In genomic region chr9:90195000-90195399, GRCm38 (mm10) we compare ENCODE assay signal across 27 mouse cellular contexts. TPM values are rescaled to one million over a fixed set of nuclear protein-coding genes. Genes with fewer than 3 reads are reported as not detected.
DNase-seq lines count a peak whose midpoint lies in the region; ATAC-seq and TF ChIP-seq lines count a peak whose summit lies in the region.
"Had no signal": no experiment of that assay in that cellular context is flagged by ENCODE, and none has a peak within 500 bp of the region (broad histone marks: within the 10 kb centered on the region; RNA-seq: fewer than 3 reads in every experiment).

No protein-coding gene starts in this region.

- no peak for ATAC-seq in heart, postnatal 0 days (ENCODE audit: insufficient read depth, low read depth)
- no peak for ATAC-seq in liver, postnatal 0 days
- ATAC-seq: hindbrain, embryonic 16.5 days; intestine, embryonic 16.5 days; Patski had no signal

- TF ChIP-seq POLR2A in ES-Bruce4 (IDR thresholded peaks at IDR 0.05; ENCODE audit: insufficient read depth, low read length) = no peak

- no peak for TF ChIP-seq EP300 in heart, postnatal 0 days (IDR thresholded peaks at IDR 0.05; ENCODE audit: low read depth)
- TF ChIP-seq EP300 in liver, postnatal 0 days (IDR thresholded peaks at IDR 0.05; ENCODE audit: low read depth) = no peak
- TF ChIP-seq EP300 in ES-Bruce4 (IDR thresholded peaks at IDR 0.05; ENCODE audit: insufficient read depth, low read depth, low read length) = no peak

- no peak overlapping the region for H3K4me2 ChIP-seq in heart, postnatal 0 days (ENCODE audit: low read depth, low read length)
- H3K4me2 ChIP-seq in liver, postnatal 0 days (ENCODE audit: low read depth, low read length) = no peak overlapping the region
- H3K4me2 ChIP-seq: forebrain, embryonic 12.5 days; heart, embryonic 12.5 days; kidney, embryonic 15.5 days; limb, embryonic 12.5 days; liver, embryonic 15.5 days; midbrain, embryonic 12.5 days; neural tube, embryonic 13.5 days had no signal

- H3K9me3 ChIP-seq in heart, postnatal 0 days (replicated peaks; ENCODE audit: control insufficient read depth, low read length) = no peaks in the 10 kb centered on the region
- no peaks in the 10 kb centered on the region for H3K9me3 ChIP-seq in liver, postnatal 0 days (ENCODE audit: low read length)
- no peaks in the 10 kb centered on the region for H3K9me3 ChIP-seq in ES-Bruce4 (replicated peaks; ENCODE audit: control insufficient read depth, insufficient read depth, low read length, poor library complexity, severe bottlenecking)
- H3K9me3 ChIP-seq: forebrain, embryonic 12.5 days; heart, embryonic 12.5 days; kidney, embryonic 15.5 days; limb, embryonic 12.5 days; liver, embryonic 15.5 days; midbrain, embryonic 12.5 days; neural tube, embryonic 13.5 days had no signal

- H3K9ac ChIP-seq in heart, postnatal 0 days (replicated peaks; ENCODE audit: low read depth, low read length) = no peak overlapping the region
- no peak overlapping the region for H3K9ac ChIP-seq in liver, postnatal 0 days (replicated peaks)
- H3K9ac ChIP-seq in ES-Bruce4 (ENCODE audit: low read depth, poor library complexity, severe bottlenecking) = no peak overlapping the region
- H3K9ac ChIP-seq: forebrain, embryonic 12.5 days; heart, embryonic 12.5 days; kidney, embryonic 15.5 days; limb, embryonic 12.5 days; liver, embryonic 15.5 days; midbrain, embryonic 12.5 days; neural tube, embryonic 13.5 days had no signal

- peaks cover 46% of the 10 kb centered on the region for H3K36me3 ChIP-seq in heart, postnatal 0 days (replicated peaks; ENCODE audit: control insufficient read depth, insufficient read depth, low read length)
- no peaks in the 10 kb centered on the region for H3K36me3 ChIP-seq in liver, postnatal 0 days (replicated peaks; ENCODE audit: insufficient read depth, low read length)
- peaks cover 5% of the 10 kb centered on the region for H3K36me3 ChIP-seq in C2C12 (ENCODE audit: control insufficient read depth, insufficient read depth)
- no peaks in the 10 kb centered on the region for H3K36me3 ChIP-seq in ES-Bruce4 (ENCODE audit: control insufficient read depth, insufficient read depth, low read length, poor library complexity, severe bottlenecking)
- H3K36me3 ChIP-seq: liver, embryonic 15.5 days had no signal

- TF ChIP-seq CTCF in heart, postnatal 0 days (IDR thresholded peaks at IDR 0.05; ENCODE audit: low read depth) = peak; percentile 21; the same call in 1 of the 2 replicates
- peak; percentile 35 for TF ChIP-seq CTCF in liver, postnatal 0 days (IDR thresholded peaks at IDR 0.05; ENCODE audit: low read depth)
- TF ChIP-seq CTCF in C2C12 (IDR thresholded peaks at IDR 0.05; ENCODE audit: control insufficient read depth, insufficient read depth, insufficient read length) = peak; percentile 16
- TF ChIP-seq CTCF in ES-Bruce4 (IDR thresholded peaks at IDR 0.05; ENCODE audit: low read depth, low read length) = peak; percentile 22

- peaks cover 31% of the 10 kb centered on the region for H3K4me1 ChIP-seq in heart, postnatal 0 days (ENCODE audit: control insufficient read depth, insufficient read depth)
- H3K4me1 ChIP-seq in liver, postnatal 0 days (ENCODE audit: insufficient read depth) = peaks cover 5% of the 10 kb centered on the region
- no peaks in the 10 kb centered on the region for H3K4me1 ChIP-seq in ES-Bruce4 (ENCODE audit: control insufficient read depth, insufficient read depth, low read length)
- H3K4me1 ChIP-seq: forebrain, embryonic 12.5 days; limb, embryonic 12.5 days; midbrain, embryonic 12.5 days; neural tube, embryonic 13.5 days had no signal

- no peak overlapping the region for H3ac ChIP-seq in C2C12 (ENCODE audit: control insufficient read depth, insufficient read length, low read depth)

- no peak overlapping the region for H3K27ac ChIP-seq in heart, postnatal 0 days (ENCODE audit: low read depth)
- no peak overlapping the region for H3K27ac ChIP-seq in liver, postnatal 0 days (ENCODE audit: low read depth)
- no peak overlapping the region for H3K27ac ChIP-seq in ES-Bruce4 (ENCODE audit: insufficient read depth, low read length)
- H3K27ac ChIP-seq: forebrain, embryonic 12.5 days; kidney, embryonic 15.5 days; limb, embryonic 12.5 days; liver, embryonic 15.5 days; midbrain, embryonic 12.5 days; neural tube, embryonic 13.5 days had no signal

- no peak overlapping the region for H3K4me3 ChIP-seq in heart, postnatal 0 days (ENCODE audit: low read depth, low read length)
- H3K4me3 ChIP-seq in liver, postnatal 0 days (ENCODE audit: low read depth, low read length) = no peak overlapping the region
- H3K4me3 ChIP-seq in C2C12 (ENCODE audit: insufficient read depth, poor library complexity, severe bottlenecking) = no peak overlapping the region
- no peak overlapping the region for H3K4me3 ChIP-seq in ES-Bruce4 (ENCODE audit: low read depth, low read length)
- H3K4me3 ChIP-seq: forebrain, embryonic 12.5 days; heart, embryonic 12.5 days; kidney, embryonic 15.5 days; limb, embryonic 12.5 days; liver, embryonic 15.5 days; midbrain, embryonic 12.5 days; neural tube, embryonic 13.5 days had no signal

- no peak for DNase-seq in heart, postnatal 0 days (ENCODE audit: low spot score)
- no peak for DNase-seq in heart, postnatal 14 days
- no peak for DNase-seq in liver, postnatal 0 days
- DNase-seq in liver = no peak
- no peak for DNase-seq in urinary bladder, adult 2 months (ENCODE audit: low spot score)
- no peak for DNase-seq in adrenal gland, adult 8-10 months
- DNase-seq: adrenal gland, postnatal 36 days; cerebellum, adult 18-20 months; cerebellum, postnatal 14 days; gastrocnemius, postnatal 14 days; kidney, postnatal 25 days; lung, postnatal 36 days; thymus, postnatal 4 days had no signal

- 78% methylated on average over 10 of the region's 10 CpGs for WGBS in heart, postnatal 0 days
- 69% methylated on average over 10 of the region's 10 CpGs for WGBS in liver, postnatal 0 days (ENCODE audit: insufficient replicate concordance)

- H3K27me3 ChIP-seq in heart, postnatal 0 days (ENCODE audit: control insufficient read depth, insufficient read depth, low read length) = no peaks in the 10 kb centered on the region
- H3K27me3 ChIP-seq in liver, postnatal 0 days (ENCODE audit: insufficient read depth, low read length) = no peaks in the 10 kb centered on the region
- no peaks in the 10 kb centered on the region for H3K27me3 ChIP-seq in C2C12 (ENCODE audit: control insufficient read depth, insufficient read depth, insufficient read length)
- H3K27me3 ChIP-seq in ES-Bruce4 (ENCODE audit: control insufficient read depth, insufficient read depth, low read length, poor library complexity, severe bottlenecking) = no peaks in the 10 kb centered on the region
- H3K27me3 ChIP-seq: forebrain, embryonic 12.5 days; heart, embryonic 12.5 days; kidney, embryonic 15.5 days; limb, embryonic 12.5 days; liver, embryonic 15.5 days; midbrain, embryonic 12.5 days; neural tube, embryonic 13.5 days; Patski had no signal

- intact Hi-C loops in heart, postnatal 14 days (cut with DNase I) = no loop called here

- no peaks in the 10 kb centered on the region for H3K79me2 ChIP-seq in C2C12 (ENCODE audit: control insufficient read depth, insufficient read depth)

- no peaks in the 10 kb centered on the region for H3K79me3 ChIP-seq in C2C12 (ENCODE audit: low read depth)

TF ChIP-seq in C2C12, 6 proteins besides CTCF, POLR2A, EP300 and RAD21:
- no peak for TF ChIP-seq CEBPB (IDR thresholded peaks at IDR 0.05; ENCODE audit: low read depth)
- TF ChIP-seq MYOG (IDR thresholded peaks at IDR 0.05; ENCODE audit: control insufficient read depth, extremely low read depth, insufficient read length) = no peak
- TF ChIP-seq FOSL1 (IDR thresholded peaks at IDR 0.05; ENCODE audit: insufficient read depth, low read length, poor library complexity, severe bottlenecking) = no peak
- no peak for TF ChIP-seq MAX (IDR thresholded peaks at IDR 0.05)
- no peak for TF ChIP-seq MYOD1 (IDR thresholded peaks at IDR 0.05; ENCODE audit: control insufficient read depth, insufficient read length, low read depth)
- no peak for TF ChIP-seq USF1 (IDR thresholded peaks at IDR 0.05; ENCODE audit: low read depth)

RNA-seq across cellular contexts. Expression of gene Adamts7, which starts 32.1 kb away (rescaled TPM):
- total RNA-seq in heart, postnatal 0 days (2014; rRNA removed; ENCODE audit: low replicate concordance) = 12.8 and 34.4 TPM in 2 replicates
- polyA plus RNA-seq in heart, postnatal 0 days (2015; fragmentation: Nextera tagmentation; extraction: Ambion mirVana) = 7.6 and 8.3 TPM in 2 replicates
- total RNA-seq in heart, postnatal 14 days (2021) = 10 to 100 TPM; 23.4 to 27.5 TPM
- polyA plus RNA-seq in liver, postnatal 0 days (2015; fragmentation: Nextera tagmentation; extraction: Ambion mirVana) = 1.6 and 2.0 TPM in 2 replicates
- 9.8 TPM for polyA plus RNA-seq in C2C12 (2012; fragmentation: generic; extraction: Trizol)
- 4.2 and 4.7 TPM in 2 replicates for polyA plus RNA-seq in ES-Bruce4 (2011; ENCODE audit: insufficient read depth, insufficient read length, low read depth, missing spikeins)
- 5.9 and 6.4 TPM in 2 replicates for polyA plus RNA-seq in urinary bladder, adult 2 months (2012; rRNA removed)
- 1 to 10 TPM; 4.9 to 6.2 (median 5.7) TPM for total RNA-seq in adrenal gland, adult 8-10 months (2022)
- total RNA-seq: megakaryocyte, adult 5-6 weeks; MEL had no signal
